Mouse (Mus musculus) cortical plate, adult 2 months (tissue): ENCODE measurements around the gene Capn7. TPM values are rescaled to one million over a fixed set of nuclear protein-coding genes. Genes with fewer than 3 reads are reported as not detected.

Experiments used
- H3K27ac ChIP-seq: fragments of 200-500 bp; 2 replicates; pipeline ENCODE4 v1.5.1; 2012; ENCODE audit warnings: low read length, control low read depth, inconsistent platforms; ENCODE audit not compliant: insufficient read depth
- H3K4me1 ChIP-seq: fragments of 200-500 bp; 2 replicates; pipeline ENCODE4 v1.6.1; 2011; ENCODE audit warnings: low read length; ENCODE audit not compliant: control insufficient read depth, insufficient read depth
- H3K4me3 ChIP-seq: fragments of 200-500 bp; 2 replicates; pipeline ENCODE4 v1.5.1; 2011; ENCODE audit warnings: mild to moderate bottlenecking, low read length, control low read depth; ENCODE audit not compliant: insufficient read depth
- CTCF ChIP-seq: fragments of 200-500 bp; IDR thresholded peaks from 2 replicates; pipeline ENCODE4 v1.5.1; 2011; ENCODE audit warnings: mild to moderate bottlenecking, control low read depth, low read length; ENCODE audit not compliant: insufficient read depth; ENCODE audit errors: extremely low read depth
- POLR2A ChIP-seq: fragments of 200-500 bp; IDR thresholded peaks from 2 replicates; pipeline ENCODE4 v1.6.1; 2011; ENCODE audit warnings: mild to moderate bottlenecking, low read length, control low read depth; ENCODE audit not compliant: insufficient read depth; ENCODE audit errors: extremely low read depth
- polyA plus RNA-seq: library from polyadenylated mRNA; depleted of rRNA; stranded (reverse); fragments of >200 nt; gene quantifications from 2 replicates; pipeline ENCODE4 v1.2.3, GENCODE M21; 2012

Capn7 gene
- polyA plus RNA-seq, 1 experiment: 31.2 TPM

DNA sequence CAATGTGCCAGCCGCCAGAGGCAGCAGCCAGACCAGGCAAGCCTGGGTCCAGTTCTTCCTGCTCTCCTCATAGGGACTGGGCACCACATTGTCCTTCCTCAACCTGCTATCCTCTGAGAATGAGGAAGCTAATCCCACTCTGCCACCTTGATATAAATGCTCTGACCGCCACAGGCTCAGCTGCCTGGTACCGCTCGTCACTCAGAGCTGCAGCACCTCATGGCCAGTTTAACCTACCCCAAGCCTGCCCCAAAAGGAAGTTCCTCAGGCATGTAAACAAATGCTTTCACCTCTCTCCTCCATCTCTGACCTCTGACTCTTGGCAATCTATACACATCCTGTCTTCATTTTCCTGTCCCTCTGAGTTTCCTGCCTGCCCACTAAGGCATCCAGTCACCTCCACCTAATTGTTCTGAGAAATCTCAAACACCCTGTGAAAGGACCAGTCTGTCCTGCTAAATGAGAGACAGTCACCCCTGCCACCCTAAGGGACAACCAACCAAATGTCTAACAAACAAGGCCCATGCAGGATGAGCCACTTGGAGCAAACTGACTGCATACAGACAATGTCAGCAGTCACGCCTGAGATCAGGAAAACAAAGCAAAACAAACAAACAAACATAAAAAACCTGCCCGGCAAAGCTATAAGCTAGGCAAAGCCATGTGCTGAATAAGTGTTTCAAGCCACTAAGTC, 71.6 kb downstream of the Capn7 start:
- no peak overlapping the region for H3K4me3 ChIP-seq
- H3K27ac ChIP-seq: no peak overlapping the region
- TF ChIP-seq CTCF (no peak), POLR2A (no peak)
- H3K4me1 ChIP-seq: peaks cover 11% of the 10 kb centered on the region

DNA sequence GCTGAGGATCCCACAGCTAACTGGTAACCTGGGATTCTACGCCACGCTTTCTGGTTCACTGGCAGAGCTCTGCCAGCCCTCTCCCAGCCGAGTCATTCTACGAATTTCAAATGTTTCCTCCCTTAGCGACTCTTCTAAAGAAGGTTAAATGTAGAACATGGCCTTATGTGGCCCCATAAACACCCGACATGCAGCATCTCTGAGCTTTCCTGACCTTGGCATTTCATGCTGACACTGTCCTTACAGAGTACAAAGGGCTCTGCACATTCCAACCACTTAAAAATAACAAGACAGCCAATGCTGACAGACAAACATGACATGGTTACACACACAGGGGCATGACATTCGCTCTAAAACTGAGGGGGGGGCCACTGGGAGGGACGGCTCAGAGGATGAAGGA, 72.2 kb downstream of the Capn7 start:
- peaks cover 11% of the 10 kb centered on the region for H3K4me1 ChIP-seq

DNA sequence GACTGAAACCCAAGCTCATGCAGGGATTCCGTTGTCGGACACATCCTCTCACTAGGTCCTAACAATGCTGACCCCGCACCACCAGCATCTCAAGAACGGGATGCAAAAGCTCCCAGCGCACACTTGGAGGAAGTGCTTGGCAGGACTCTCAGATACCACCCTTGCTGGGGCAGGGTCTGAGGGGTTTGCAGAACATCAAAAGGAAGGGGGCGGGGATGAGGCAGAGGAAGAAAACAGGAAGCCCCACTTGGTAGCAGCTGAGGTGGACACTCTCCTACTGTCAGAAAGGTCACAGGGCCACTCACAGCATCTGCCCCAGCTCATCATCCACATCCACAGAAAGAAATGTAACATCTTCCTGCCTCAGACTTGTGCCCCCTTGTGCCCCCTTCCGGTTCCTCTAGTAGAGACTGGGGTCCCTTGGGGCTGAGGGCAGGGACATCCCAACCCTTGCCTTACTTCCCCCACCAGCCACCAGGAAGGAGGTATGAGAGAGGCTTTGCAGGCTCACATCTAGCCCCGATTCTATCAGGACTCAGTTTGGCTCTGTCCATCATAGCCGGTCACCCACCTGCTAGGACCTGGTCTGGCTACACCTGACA, 73.8 kb downstream of the Capn7 start:
- TF ChIP-seq POLR2A: no peak
- no peak for TF ChIP-seq CTCF
- Histone ChIP-seq H3K4me1 (peaks cover 12% of the 10 kb centered on the region), H3K4me3 (no peak overlapping the region), H3K27ac (0 out of 2 replicates have a peak overlapping the region, but pooled peaks have one; percentile 12)

More for the DNA sequence above, 72.2 kb downstream of the Capn7 start:
- Histone ChIP-seq H3K27ac (no peak overlapping the region), H3K4me3 (no peak overlapping the region)
- TF ChIP-seq CTCF: no peak
- TF ChIP-seq POLR2A: no peak

DNA sequence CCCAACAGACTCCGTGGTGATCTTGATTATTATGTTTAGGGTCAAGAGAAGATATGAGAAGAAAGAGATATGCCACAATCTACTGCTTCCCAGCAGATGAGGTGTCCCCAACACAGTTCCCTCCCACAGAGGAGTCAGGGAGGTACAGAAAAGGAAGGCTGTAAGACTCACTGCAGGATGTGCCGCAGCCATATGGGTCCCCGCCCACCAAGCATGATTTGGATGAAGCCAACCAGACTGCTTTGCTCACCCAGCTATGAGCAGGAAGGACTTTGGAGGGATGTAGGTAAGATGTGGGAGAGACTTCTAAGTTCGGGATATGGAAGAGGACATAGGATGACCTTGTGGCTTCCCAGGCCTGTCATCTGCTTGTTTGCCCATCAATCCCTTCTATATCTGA, 74.3 kb downstream of the Capn7 start:
- peaks cover 12% of the 10 kb centered on the region for H3K4me1 ChIP-seq
- 0 out of 2 replicates have a peak overlapping the region, but pooled peaks have one; percentile 24 for H3K27ac ChIP-seq
- TF ChIP-seq CTCF (no peak), POLR2A (0 out of 2 replicates have a peak, but pooled peaks have one; percentile 21)
- no peak overlapping the region for H3K4me3 ChIP-seq

DNA sequence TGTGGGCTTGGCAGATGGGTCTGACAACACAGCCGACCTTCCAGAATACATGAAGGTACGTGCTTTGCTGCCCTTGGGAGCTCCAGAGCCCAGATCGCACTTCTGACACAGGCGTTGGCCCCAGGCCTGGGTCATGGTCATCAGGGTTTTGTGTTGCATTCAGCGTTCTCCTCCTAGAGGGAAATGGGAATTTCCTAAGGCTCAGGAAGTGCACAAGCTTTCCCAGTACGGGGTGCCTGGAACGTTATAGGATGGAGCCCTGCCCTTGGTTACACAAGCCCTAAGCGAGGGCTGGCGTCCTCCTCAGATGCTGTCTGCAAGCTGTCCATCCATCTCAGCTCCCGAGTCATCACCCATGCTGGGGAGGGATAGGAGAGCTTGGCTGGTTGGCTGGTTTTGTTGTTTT, 76.2 kb downstream of the Capn7 start:
- H3K4me3 ChIP-seq: no peak overlapping the region
- peaks cover 18% of the 10 kb centered on the region for H3K4me1 ChIP-seq
- TF ChIP-seq CTCF: no peak
- no peak overlapping the region for H3K27ac ChIP-seq

DNA sequence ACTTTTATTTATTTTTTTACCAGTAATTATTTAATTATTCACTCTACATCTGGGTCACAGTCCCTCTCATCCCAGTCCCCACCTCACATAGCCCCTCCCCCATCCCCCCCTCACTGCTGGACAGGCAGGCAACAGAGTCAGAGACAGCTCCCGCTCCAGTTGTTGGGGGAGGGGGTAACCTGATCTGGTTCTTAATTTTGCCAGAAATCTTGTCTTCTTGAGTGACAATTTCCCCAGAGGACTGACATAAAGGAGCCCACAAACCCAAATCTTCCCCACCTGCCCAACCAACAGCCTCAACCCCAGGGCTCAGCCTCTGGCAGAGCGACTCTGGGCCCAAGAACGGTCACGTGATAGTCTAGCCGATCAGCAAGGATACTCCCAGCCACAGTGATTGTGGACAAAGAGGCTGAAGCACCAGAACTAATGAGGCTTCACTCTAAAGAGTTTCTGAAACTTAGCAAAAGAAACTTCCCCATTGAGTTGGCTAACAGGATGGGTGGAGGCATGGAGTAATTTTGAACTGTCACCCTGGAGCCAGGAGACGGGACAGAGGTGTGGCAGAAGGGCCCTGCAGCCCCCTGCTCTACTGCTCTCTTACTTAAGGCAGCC, 77.1 kb downstream of the Capn7 start:
- Histone ChIP-seq H3K27ac (no peak overlapping the region), H3K4me1 (peaks cover 21% of the 10 kb centered on the region), H3K4me3 (no peak overlapping the region)
- no peak for TF ChIP-seq CTCF
- TF ChIP-seq POLR2A: no peak

DNA sequence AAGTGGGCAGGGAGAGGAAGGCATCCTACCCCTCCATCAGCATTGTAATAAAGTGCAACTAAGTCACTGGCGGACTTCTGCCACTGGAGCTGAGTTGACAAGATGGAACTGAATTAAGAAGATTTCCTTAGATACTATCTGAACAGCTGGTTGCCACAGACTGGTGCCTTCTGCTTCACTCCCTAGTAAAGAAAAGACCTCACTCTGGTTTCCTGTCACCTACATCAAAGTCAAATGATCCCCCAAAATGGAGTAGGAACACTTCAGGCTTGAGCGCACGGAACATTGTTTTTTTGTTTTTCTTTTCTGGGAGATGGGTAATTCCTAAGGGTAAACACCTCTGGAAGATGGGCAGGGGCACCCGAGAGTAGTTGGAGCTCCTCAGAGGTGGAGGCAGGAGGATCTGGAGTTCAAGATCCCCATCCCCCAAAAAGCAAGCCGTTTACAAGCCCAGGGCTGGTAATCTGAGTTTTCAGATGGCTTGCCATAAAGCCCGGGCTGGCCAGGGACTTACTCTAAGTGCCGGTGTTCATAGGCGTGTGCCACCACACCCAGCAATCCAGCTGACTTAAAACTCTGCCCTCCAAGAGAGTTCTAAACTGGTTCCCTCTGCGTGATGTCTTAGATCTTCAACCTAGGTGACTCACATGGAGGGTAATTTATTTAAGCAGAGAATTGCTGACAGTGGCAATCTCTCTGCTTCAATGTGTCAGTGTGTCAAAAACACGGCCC, 78.0 kb downstream of the Capn7 start:
- no peak overlapping the region for H3K27ac ChIP-seq
- peaks cover 21% of the 10 kb centered on the region for H3K4me1 ChIP-seq
- TF ChIP-seq POLR2A (no peak), CTCF (no peak)
- no peak overlapping the region for H3K4me3 ChIP-seq

DNA sequence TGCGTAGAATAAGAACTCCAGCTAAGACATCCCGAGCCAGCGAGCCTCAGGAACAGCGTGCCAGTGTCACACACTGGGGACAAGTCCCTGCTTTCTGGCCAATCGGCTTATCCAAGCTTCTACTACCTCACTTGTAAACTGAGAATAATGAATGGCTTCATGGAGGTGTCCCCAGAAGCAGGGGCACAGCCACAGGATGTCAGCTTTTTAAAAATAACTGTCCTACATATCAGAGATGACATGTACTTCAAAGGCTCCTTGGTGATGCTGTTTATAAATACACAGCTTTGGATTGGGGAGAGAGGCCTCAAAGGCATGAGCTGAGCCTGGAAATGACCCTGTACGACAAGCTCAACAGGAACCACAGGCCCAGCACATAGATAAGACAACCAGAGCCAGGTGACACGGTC, 78.5 kb downstream of the Capn7 start:
- Histone ChIP-seq H3K4me1 (peaks cover 21% of the 10 kb centered on the region), H3K4me3 (no peak overlapping the region), H3K27ac (no peak overlapping the region)
- TF ChIP-seq POLR2A: no peak
- no peak for TF ChIP-seq CTCF

DNA sequence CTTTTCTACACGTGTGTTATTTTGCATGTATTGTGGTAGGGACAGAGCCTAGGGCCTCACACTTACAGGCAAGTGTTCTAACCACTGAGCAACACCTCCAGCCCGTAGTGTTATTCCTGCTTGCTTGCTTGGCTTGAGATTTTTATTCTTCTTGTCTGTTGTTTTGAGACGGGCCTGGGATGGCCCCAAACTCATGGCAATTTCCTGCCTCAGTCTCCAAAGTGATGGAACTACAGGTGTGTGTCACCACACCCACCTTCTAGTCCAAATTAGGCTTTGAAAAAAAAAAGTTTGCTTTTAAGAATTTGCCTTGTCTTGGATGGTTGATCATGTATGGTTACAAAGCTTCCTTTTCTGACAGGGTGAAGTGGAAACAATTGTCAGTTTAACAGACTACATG, 80.0 kb downstream of the Capn7 start:
- TF ChIP-seq POLR2A (no peak), CTCF (no peak)
- Histone ChIP-seq H3K27ac (no peak overlapping the region), H3K4me3 (no peak overlapping the region), H3K4me1 (peaks cover 13% of the 10 kb centered on the region)
